Mouse (Mus musculus) hindbrain, embryonic 10.5 days (tissue): ENCODE measurements at regions not wholly inside any gene's neighbourhood (a gene's known extent, or its start where the extent isn't known, plus 50 kb on each side); places are given as distances from the start of the nearest gene placed in this dataset.

ENCODE experiments used
- DNase-seq: peaks from one replicate; pipeline ENCODE4 v3.0.0-alpha.2; 2017; ENCODE audit warnings: low spot score
- H3K27ac ChIP-seq: fragments of 300-500 bp; sonication (generic); 2 replicates; pipeline ENCODE4 v1.5.1; 2016; ENCODE audit warnings: mild to moderate bottlenecking, moderate library complexity
- H3K27me3 ChIP-seq: fragments of 300-500 bp; sonication (generic); 2 replicates; pipeline ENCODE4 v1.6.1; 2016; ENCODE audit warnings: mild to moderate bottlenecking; ENCODE audit not compliant: poor library complexity, insufficient read depth, severe bottlenecking
- H3K36me3 ChIP-seq: fragments of 300-500 bp; sonication (generic); 2 replicates; pipeline ENCODE4 v1.6.1; 2016; ENCODE audit warnings: mild to moderate bottlenecking, moderate library complexity
- H3K4me1 ChIP-seq: fragments of 300-500 bp; sonication (generic); replicated peaks from 2 replicates; pipeline ENCODE4 v1.6.1; 2016; ENCODE audit warnings: mild to moderate bottlenecking
- H3K4me3 ChIP-seq: fragments of 300-500 bp; sonication (generic); 2 replicates; pipeline ENCODE4 v1.5.1; 2016; ENCODE audit warnings: mild to moderate bottlenecking, moderate library complexity
- H3K9me3 ChIP-seq: fragments of 300-500 bp; sonication (generic); 2 replicates; pipeline ENCODE4 v1.6.1; 2016; ENCODE audit warnings: mild to moderate bottlenecking, moderate library complexity
- WGBS: fragments of 180-500 bp; shearing (Covaris S2); methylation state at CpG from one replicate; pipeline ENCODE4 v1.1.7; 2016; 5-methylcytosine and 5-hydroxymethylcytosine counted together

DNA sequence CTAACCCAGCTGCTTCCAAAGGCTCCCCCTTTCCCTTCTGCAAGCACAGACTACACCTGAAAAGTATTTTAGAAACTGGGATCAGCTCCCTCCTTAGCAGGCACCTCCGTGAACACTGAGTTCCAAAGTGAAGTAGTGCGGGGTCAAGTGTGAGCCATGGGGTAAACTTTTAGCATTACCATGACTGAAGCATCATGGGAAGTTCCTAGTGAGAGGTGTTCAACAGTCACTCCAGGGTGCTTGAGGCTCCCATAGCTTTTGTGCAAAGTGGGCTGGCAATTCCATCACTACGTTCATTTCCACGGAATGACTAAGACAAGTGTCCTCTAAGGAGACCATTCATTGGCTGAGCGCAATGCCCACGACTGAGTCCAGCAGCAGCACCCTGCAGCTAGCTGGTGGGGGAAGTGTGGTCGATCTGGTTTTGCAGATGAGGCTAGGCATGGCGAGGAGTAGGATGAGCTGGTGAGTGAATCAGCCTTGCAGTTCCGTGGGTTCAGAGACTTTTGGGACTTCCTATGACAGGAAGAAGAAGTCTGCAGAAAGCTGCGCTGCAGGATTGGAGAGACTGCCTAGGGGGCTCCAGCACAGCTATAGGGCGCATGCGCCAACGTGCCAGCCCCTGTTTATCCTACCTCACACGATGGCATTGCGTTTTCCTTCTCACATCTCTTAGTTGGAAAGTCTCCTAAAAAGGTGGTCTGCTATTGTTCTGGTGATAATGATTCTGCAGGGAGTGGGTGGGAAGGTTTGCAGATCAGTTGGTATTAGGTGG, 73.4 kb downstream of the Fam43a start:
- Histone ChIP-seq H3K4me3 (no peak overlapping the region), H3K27ac (no peak overlapping the region), H3K36me3 (no peaks in the 10 kb centered on the region), H3K27me3 (no peaks in the 10 kb centered on the region), H3K9me3 (no peaks in the 10 kb centered on the region), H3K4me1 (no peaks in the 10 kb centered on the region)
- DNase-seq, result no peak
- 71% methylated on average over 15 of the region's 15 CpGs for WGBS

- Histone ChIP-seq H3K4me3 (no peak overlapping the region), H3K36me3 (no peaks in the 10 kb centered on the region), H3K27me3 (no peaks in the 10 kb centered on the region), H3K4me1 (no peaks in the 10 kb centered on the region), H3K9me3 (no peaks in the 10 kb centered on the region), H3K27ac (no peak overlapping the region)
- WGBS, result 90% methylated on average over 15 of the region's 15 CpGs
- DNase-seq, result no peak
These were observed 74.1 kb downstream of the Fam43a start for GRCm38 (mm10) chr16:30673662-30674061.

DNA sequence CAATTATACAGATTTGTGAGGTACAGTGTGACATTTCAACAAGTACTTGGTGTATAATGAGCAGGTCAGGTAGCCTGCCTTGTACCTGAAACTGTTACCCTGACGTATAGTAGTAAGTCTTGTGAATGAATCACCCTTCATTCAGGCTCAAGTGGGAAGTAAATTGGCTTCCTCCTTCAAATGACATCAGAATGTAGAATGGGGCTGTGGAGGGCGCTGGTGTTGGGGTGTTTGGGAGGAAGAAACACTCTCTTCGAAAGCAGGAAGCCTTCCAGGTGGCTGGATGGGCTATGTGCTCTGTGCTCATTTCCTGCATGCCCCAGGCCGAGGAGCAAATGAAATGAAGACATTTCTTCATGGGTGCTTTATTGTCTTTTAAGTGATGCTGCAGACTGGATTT, 76.3 kb downstream of the Fam43a start:
- Histone ChIP-seq H3K36me3 (no peaks in the 10 kb centered on the region), H3K27me3 (no peaks in the 10 kb centered on the region), H3K27ac (no peak overlapping the region), H3K4me1 (no peaks in the 10 kb centered on the region), H3K9me3 (no peaks in the 10 kb centered on the region), H3K4me3 (no peak overlapping the region)
- no peak for DNase-seq
- 74% methylated on average over 4 of the region's 4 CpGs for WGBS

GRCm38 (mm10) chr16:30677016-30677415, 77.5 kb downstream of the Fam43a start:
- Histone ChIP-seq H3K27ac (no peak overlapping the region), H3K36me3 (no peaks in the 10 kb centered on the region), H3K4me3 (no peak overlapping the region), H3K27me3 (no peaks in the 10 kb centered on the region), H3K9me3 (no peaks in the 10 kb centered on the region), H3K4me1 (no peaks in the 10 kb centered on the region)
- no peak for DNase-seq
- 87% methylated on average over 4 of the region's 4 CpGs for WGBS

DNA sequence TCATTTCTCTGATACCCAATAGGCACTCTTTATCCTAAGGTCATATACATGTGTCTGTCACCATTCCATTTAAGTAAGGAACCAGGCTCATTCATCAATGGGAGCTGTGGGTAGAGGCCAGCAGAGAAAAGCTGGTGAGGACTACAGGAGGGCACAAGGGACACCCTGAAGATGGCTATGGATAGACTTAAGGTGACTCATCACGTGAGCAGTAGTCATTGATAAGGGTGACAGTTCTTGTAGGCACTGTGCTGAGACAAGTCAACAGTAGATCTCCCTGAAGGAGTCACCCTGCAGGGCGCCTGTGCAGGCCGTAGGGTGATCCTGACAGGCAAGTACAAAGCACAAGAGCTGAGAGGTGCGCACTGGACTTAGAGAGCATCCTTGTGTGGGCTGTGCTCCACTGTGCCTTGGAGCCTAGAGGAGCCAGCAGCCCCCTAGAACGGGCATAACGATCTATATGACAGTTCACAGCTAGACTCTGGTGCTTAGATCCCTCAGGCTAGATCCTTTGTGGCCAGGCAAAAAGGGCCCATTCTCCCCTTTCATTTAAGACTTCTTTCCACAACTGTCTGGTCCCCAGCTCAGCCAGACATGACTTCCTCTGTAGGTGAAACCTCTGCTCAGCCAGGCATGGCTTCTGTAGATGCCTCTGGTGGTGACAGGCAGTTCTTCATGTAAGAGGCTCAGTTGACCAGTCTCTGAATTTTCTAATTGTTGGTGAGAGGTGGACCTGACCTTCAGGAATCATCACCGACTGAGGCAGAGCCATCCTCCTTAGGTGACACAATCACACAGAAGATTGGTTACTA, 78.6 kb downstream of the Fam43a start:
- no peak overlapping the region for H3K4me3 ChIP-seq
- H3K27me3 ChIP-seq, result no peaks in the 10 kb centered on the region
- no peak overlapping the region for H3K27ac ChIP-seq
- no peaks in the 10 kb centered on the region for H3K36me3 ChIP-seq
- DNase-seq, result no peak
- H3K9me3 ChIP-seq, result no peaks in the 10 kb centered on the region
- WGBS, result 84% methylated on average over 7 of the region's 7 CpGs
- no peaks in the 10 kb centered on the region for H3K4me1 ChIP-seq

- H3K9me3 ChIP-seq, result no peaks in the 10 kb centered on the region
- no peaks in the 10 kb centered on the region for H3K36me3 ChIP-seq
- peaks cover 4% of the 10 kb centered on the region; the same call in 1 of the 2 replicates for H3K4me1 ChIP-seq
- H3K27ac ChIP-seq, result no peak overlapping the region
- no peak for DNase-seq
- WGBS, result 85% methylated on average over 9 of the region's 9 CpGs
- H3K4me3 ChIP-seq, result no peak overlapping the region
- no peaks in the 10 kb centered on the region for H3K27me3 ChIP-seq
These were observed 79.4 kb downstream of the Fam43a start for GRCm38 (mm10) chr16:30678708-30679492.

DNA sequence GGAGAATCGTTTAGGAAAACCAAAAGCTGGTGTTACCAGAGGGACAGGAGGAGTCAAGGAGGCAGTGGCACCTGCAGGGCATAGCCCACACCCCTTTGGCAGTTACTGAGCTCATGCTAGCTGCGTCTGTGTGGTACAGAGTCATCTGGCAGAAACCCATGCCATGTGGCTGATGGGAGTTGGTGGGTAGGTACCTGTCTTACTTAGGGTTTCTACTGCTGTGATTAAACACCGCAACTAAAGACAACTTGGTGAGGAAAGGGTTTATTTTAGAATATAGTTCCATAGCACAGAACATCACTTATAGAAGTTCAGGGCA, 79.9 kb downstream of the Fam43a start:
- no peaks in the 10 kb centered on the region for H3K27me3 ChIP-seq
- no peak for DNase-seq
- H3K4me3 ChIP-seq, result no peak overlapping the region
- WGBS, result 91% methylated on average over 3 of the region's 3 CpGs
- H3K4me1 ChIP-seq, result peaks cover 4% of the 10 kb centered on the region; the same call in 1 of the 2 replicates
- H3K27ac ChIP-seq, result no peak overlapping the region
- H3K9me3 ChIP-seq, result no peaks in the 10 kb centered on the region
- H3K36me3 ChIP-seq, result no peaks in the 10 kb centered on the region

GRCm38 (mm10) chr16:30681421-30681820, 81.9 kb downstream of the Fam43a start:
- WGBS, result 87% methylated on average over 4 of the region's 4 CpGs
- Histone ChIP-seq H3K36me3 (no peaks in the 10 kb centered on the region), H3K27me3 (no peaks in the 10 kb centered on the region), H3K4me1 (peaks cover 4% of the 10 kb centered on the region; the same call in 1 of the 2 replicates), H3K27ac (no peak overlapping the region), H3K9me3 (no peaks in the 10 kb centered on the region), H3K4me3 (no peak overlapping the region)
- no peak for DNase-seq

DNA sequence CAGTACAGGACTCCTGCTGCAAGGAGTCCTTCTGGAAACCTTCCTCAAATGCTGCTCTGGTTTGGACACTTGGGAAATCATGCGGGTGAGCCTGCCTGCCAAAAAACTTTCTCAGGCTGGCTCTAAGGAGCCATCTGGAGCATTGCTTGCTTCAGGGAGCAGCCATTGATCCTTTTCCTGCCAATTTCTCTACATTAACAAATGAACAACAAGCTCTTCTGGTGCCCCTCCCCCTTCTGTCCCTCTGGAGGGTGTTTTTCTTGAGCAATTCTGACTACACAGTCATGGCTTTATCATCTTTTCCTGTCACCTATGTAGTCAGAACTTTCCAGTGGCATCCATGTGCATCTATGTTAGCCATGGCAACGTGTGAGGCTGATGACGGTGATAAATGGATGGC, 84.5 kb downstream of the Fam43a start:
- Histone ChIP-seq H3K9me3 (no peaks in the 10 kb centered on the region), H3K4me1 (peaks cover 4% of the 10 kb centered on the region; the same call in 1 of the 2 replicates), H3K27me3 (no peaks in the 10 kb centered on the region), H3K4me3 (no peak overlapping the region), H3K27ac (no peak overlapping the region), H3K36me3 (no peaks in the 10 kb centered on the region)
- 94% methylated on average over 3 of the region's 3 CpGs for WGBS
- DNase-seq, result no peak

DNA sequence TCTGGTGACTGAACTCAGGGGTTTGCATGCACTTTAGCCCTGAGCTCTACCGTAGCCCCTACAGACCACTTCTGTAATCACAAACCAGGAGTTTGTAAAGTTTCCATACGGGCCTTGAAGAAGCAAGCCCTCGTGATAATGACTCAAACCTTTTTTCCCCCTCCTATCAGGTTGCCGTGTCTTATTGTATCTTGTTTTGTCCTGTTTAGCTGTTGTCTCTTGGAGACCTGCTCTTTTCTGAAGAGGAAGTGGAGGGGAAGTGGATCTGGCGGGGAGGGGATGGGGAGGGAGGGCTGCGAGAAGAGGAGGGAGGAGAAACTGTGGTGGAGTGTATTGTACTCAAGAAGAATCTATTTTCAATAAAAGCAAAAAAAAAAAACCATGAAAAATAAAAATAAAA, 87.0 kb downstream of the Fam43a start:
- no peak overlapping the region for H3K27ac ChIP-seq
- H3K9me3 ChIP-seq, result no peaks in the 10 kb centered on the region
- H3K27me3 ChIP-seq, result no peaks in the 10 kb centered on the region
- no peaks in the 10 kb centered on the region for H3K36me3 ChIP-seq
- H3K4me3 ChIP-seq, result no peak overlapping the region
- DNase-seq, result no peak
- H3K4me1 ChIP-seq, result peaks cover 4% of the 10 kb centered on the region; the same call in 1 of the 2 replicates
- 77% methylated on average over 6 of the region's 6 CpGs for WGBS

- H3K9me3 ChIP-seq, result no peaks in the 10 kb centered on the region
- WGBS, result 89% methylated on average over 6 of the region's 6 CpGs
- DNase-seq, result no peak
- no peak overlapping the region for H3K27ac ChIP-seq
- H3K27me3 ChIP-seq, result no peaks in the 10 kb centered on the region
- no peak overlapping the region for H3K4me3 ChIP-seq
- H3K4me1 ChIP-seq, result peaks cover 4% of the 10 kb centered on the region; the same call in 1 of the 2 replicates
- H3K36me3 ChIP-seq, result no peaks in the 10 kb centered on the region
These were observed 87.7 kb downstream of the Fam43a start for GRCm38 (mm10) chr16:30687225-30687624.

DNA sequence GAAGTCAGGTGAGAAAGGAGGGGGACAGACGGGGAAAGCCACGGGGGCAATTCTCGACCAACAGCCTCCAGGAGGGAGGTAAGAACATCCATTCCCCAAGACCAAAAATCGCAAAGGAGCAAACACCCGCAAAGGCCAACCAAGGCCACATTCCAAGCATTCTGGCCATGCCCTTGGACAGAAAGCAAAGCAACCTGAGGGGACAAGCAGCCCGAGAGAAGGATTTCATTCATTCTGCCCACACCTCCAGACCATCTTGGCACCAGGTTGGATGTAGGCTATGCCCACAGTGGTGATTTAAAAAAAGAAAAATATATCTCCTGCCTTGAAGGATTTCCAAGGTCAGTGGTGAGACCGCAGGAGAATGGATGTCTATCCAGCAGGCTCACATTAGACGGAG, 88.2 kb downstream of the Fam43a start:
- H3K9me3 ChIP-seq, result no peaks in the 10 kb centered on the region
- H3K27me3 ChIP-seq, result no peaks in the 10 kb centered on the region
- H3K4me3 ChIP-seq, result no peak overlapping the region
- no peaks in the 10 kb centered on the region for H3K36me3 ChIP-seq
- 80% methylated on average over 8 of the region's 8 CpGs for WGBS
- DNase-seq, result no peak
- H3K4me1 ChIP-seq, result peaks cover 6% of the 10 kb centered on the region; the same call in 1 of the 2 replicates
- H3K27ac ChIP-seq, result no peak overlapping the region

- no peak for DNase-seq
- no peaks in the 10 kb centered on the region for H3K27me3 ChIP-seq
- H3K9me3 ChIP-seq, result no peaks in the 10 kb centered on the region
- no peak overlapping the region for H3K27ac ChIP-seq
- H3K36me3 ChIP-seq, result no peaks in the 10 kb centered on the region
- 79% methylated on average over 4 of the region's 4 CpGs for WGBS
- no peak overlapping the region for H3K4me3 ChIP-seq
- peaks cover 9% of the 10 kb centered on the region; the same call in 1 of the 2 replicates for H3K4me1 ChIP-seq
These were observed 91.0 kb downstream of the Fam43a start for GRCm38 (mm10) chr16:30690531-30690930.
